Mouse (Mus musculus) stomach, embryonic 16.5 days (tissue): ENCODE measurements around the gene Fgf11. TPM values are rescaled to one million over a fixed set of nuclear protein-coding genes. Genes with fewer than 3 reads are reported as not detected.

Experiments
- ATAC-seq: fragments of 200-750 bp; cut with Nextera tagmentation; 2 replicates; pipeline ENCODE4 v1.8.0; 2017; ENCODE audit warnings: moderate number of reproducible peaks, moderate TSS enrichment; ENCODE audit not compliant: insufficient read depth, low FRiP score
- H3K27ac ChIP-seq: fragments of 300-500 bp; sonication (generic); 2 replicates; pipeline ENCODE4 v1.5.1; 2014; ENCODE audit warnings: low read length
- H3K27me3 ChIP-seq: fragments of 300-500 bp; sonication (generic); 2 replicates; pipeline ENCODE4 v1.6.1; 2014; ENCODE audit warnings: low read length, control low read depth, mixed read lengths; ENCODE audit not compliant: control insufficient read depth, insufficient read depth
- H3K36me3 ChIP-seq: fragments of 300-500 bp; sonication (generic); 2 replicates; pipeline ENCODE4 v1.6.1; 2014; ENCODE audit warnings: low read length; ENCODE audit not compliant: control insufficient read depth, insufficient read depth
- H3K4me1 ChIP-seq: fragments of 300-500 bp; sonication (generic); 2 replicates; pipeline ENCODE4 v1.6.1; 2014; ENCODE audit warnings: low read length, control low read depth, mixed read lengths; ENCODE audit not compliant: control insufficient read depth, insufficient read depth
- H3K4me2 ChIP-seq: fragments of 300-500 bp; sonication (generic); 2 replicates; pipeline ENCODE4 v1.6.1; 2014; ENCODE audit warnings: low read depth, low read length, mixed read lengths
- H3K4me3 ChIP-seq: fragments of 300-500 bp; sonication (generic); replicated peaks from 2 replicates; pipeline ENCODE4 v1.5.1; 2014; ENCODE audit warnings: mild to moderate bottlenecking, low read length
- H3K9ac ChIP-seq: fragments of 300-500 bp; sonication (generic); 2 replicates; pipeline ENCODE4 v1.6.1; 2014; ENCODE audit warnings: low read length
- H3K9me3 ChIP-seq: fragments of 300-500 bp; sonication (generic); replicated peaks from 2 replicates; pipeline ENCODE4 v1.6.1; 2016; ENCODE audit warnings: low read length, control low read depth; ENCODE audit not compliant: control insufficient read depth
- WGBS: fragments of 180-500 bp; shearing (Covaris S2); extraction: QIAGEN DNeasy Blood & Tissue Kit; methylation state at CpG from one replicate; pipeline ENCODE4 v1.1.7; 2014; 5-methylcytosine and 5-hydroxymethylcytosine counted together
- polyA plus RNA-seq: library from polyadenylated mRNA; unstranded; fragments of >200 nt; fragmentation: Nextera tagmentation; extraction: Ambion mirVana; gene quantifications from 2 replicates; pipeline ENCODE4 v1.2.1, GENCODE M21; 2015

The Fgf11 gene
- polyA plus RNA-seq, 1 experiment from 2014 or later = 2.5 TPM

DNA sequence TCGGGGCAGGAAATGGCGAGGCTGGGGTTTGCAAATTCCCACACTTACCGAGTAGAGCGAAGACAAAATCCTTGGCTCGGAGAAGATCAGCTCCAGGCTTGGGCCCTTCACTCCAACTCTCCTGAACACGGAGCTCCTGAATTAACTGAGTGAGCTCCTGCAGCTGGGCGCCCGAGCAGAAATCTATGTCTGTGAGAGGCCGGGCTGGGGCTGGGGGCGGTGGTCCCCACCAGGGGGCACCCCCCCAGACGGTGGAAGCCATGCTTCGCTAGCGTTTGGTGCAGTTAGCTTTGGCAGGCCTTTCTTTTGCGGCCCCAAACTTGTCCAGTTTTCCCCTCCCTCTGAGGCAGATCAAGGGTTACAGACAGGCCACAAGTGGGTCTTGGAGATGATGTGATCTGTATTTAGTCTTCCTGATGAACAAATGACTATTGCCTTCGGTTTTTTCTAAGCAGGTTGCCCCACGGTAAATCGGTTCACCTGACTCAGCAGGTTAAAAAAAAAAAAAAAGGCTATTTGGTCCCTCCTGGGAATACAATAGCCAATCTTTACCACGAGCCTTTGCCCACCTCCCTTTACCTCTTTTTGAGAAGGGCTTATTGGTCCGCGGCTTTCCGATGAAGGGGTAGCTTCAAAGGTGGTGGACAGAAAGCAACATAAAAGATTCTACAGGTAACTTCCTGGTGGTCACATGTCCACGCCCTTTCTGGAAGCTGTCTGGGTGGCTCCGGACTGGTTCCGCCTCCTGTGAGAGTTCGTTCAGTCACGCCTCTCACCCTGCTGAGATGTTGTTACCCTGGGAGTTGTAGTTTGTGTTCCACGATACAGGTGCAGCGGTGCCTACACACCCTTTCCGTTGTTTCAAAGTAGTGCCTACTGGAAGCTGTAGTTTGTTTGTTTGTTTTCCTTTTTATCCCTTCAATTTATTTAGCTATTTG lies 3.6 kb upstream of the Fgf11 start, which contains the start of gene Tmem102:
TSS of gene Tmem102 (minus strand) at position 653 of the 938 bp plus-strand sequence.
- peak within 1 kb of the TSS; percentile 83 for H3K9ac ChIP-seq
- H3K27ac ChIP-seq = peak within 1 kb of the TSS; percentile 69
- H3K4me1 ChIP-seq = peaks cover 46% of the 10 kb centered on the region
- H3K4me3 ChIP-seq = peak within 1 kb of the TSS; percentile 72
- peak; percentile 41 for ATAC-seq
- H3K36me3 ChIP-seq = no peaks in the 10 kb centered on the region
- H3K27me3 ChIP-seq = peaks cover 12% of the 10 kb centered on the region
- peak within 1 kb of the TSS; percentile 99 for H3K4me2 ChIP-seq
- WGBS = 10% methylated on average over 29 of the region's 29 CpGs
- no peaks in the 10 kb centered on the region for H3K9me3 ChIP-seq

DNA sequence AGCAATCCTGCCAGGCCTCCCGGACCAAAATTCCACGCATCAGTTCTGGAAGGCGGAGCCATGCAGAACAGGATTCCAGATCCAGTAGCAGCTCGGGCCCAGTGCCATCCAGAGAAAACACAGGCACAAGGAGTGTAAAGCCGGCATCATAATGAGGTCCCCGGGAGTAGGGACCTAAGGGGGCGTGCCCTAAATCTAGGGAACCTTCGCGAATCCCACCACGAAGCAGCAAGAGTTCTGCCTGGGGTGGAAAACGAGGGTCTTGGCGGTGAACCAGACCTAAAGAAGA lies 2.9 kb upstream of the Fgf11 start:
- H3K4me2 ChIP-seq = peak overlapping the region; percentile 99
- peak overlapping the region; percentile 69 for H3K27ac ChIP-seq
- WGBS = 12% methylated on average over 12 of the region's 12 CpGs
- H3K4me1 ChIP-seq = peaks cover 52% of the 10 kb centered on the region
- no peaks in the 10 kb centered on the region for H3K36me3 ChIP-seq
- H3K9me3 ChIP-seq = no peaks in the 10 kb centered on the region
- peak overlapping the region; percentile 72 for H3K4me3 ChIP-seq
- H3K9ac ChIP-seq = peak overlapping the region; percentile 83
- peaks cover 12% of the 10 kb centered on the region for H3K27me3 ChIP-seq
- ATAC-seq = no peak

DNA sequence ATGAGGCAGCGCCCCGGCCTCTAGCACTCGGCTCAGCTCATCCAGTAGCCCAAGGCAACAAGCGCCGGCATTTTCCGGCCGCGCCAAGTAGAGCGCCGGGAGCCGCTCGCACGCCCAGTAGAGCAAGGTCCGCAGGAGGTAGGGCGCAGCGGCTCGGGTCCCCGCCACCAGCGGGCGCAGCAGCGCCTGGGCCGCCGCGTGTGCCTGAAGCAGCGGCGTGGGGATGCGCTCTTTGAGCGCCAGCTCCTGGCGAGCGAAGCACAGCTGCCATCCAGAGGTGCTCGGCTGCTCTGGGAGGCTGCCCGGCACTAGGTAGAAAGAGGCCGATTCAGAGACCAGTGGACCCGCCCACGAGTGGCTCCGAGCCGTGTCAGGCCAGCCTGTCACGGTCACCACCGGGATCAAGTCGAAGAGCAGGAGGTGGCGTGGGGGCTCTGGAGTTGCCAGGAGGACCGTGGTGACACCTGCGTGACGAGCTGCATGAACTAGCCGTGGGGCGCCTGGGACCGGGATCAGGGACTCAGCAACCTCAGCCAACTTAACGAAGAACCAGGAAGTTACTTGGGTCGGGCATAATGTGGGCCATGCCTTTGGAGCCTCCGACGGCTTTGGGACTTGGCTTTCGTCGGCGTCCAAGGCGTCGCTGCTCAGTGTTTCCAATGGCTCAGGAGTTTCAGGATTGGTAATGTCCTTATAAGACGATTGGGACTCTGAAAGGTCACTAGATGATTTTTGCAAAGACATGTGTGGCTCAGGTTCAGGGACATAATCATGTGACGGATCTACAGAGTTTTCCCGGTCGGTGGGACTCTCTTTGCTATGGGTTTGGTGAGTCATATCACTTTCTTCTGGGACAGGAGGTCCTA lies 2.4 kb upstream of the Fgf11 start:
- H3K36me3 ChIP-seq = no peaks in the 10 kb centered on the region
- 2% methylated on average over 60 of the region's 60 CpGs for WGBS
- peak overlapping the region; percentile 69 for H3K27ac ChIP-seq
- no peaks in the 10 kb centered on the region for H3K9me3 ChIP-seq
- H3K4me1 ChIP-seq = peaks cover 58% of the 10 kb centered on the region
- H3K27me3 ChIP-seq = peaks cover 12% of the 10 kb centered on the region
- peak overlapping the region; percentile 72 for H3K4me3 ChIP-seq
- H3K4me2 ChIP-seq = peak overlapping the region; percentile 99
- H3K9ac ChIP-seq = peak overlapping the region; percentile 83
- peak; percentile 69 for ATAC-seq

DNA sequence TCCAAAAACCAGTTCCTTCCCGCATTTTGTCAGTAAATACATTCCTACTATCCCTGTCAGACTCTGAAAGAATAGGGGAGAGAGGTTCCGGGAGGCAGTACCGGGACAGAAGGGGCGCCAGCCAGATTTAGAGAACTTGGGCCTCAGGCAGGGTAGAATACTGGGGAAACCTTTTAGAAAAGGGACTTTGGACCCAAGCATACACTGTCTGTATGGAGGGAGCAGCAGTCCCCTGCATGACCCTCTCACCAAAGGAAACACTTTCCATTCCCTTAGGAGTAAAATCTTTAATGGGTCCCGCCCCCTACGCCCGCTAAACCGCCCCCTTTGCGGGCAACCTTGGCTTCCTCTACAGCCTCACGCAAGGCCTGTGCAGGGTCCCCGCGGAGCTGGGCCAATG lies 1.7 kb upstream of the Fgf11 start:
- peak overlapping the region; percentile 99 for H3K4me2 ChIP-seq
- H3K27me3 ChIP-seq = peaks cover 12% of the 10 kb centered on the region
- H3K36me3 ChIP-seq = no peaks in the 10 kb centered on the region
- no peak; the same call in 1 of the 2 replicates for ATAC-seq
- H3K4me3 ChIP-seq = peak overlapping the region; percentile 72
- 3% methylated on average over 12 of the region's 12 CpGs for WGBS
- H3K4me1 ChIP-seq = peaks cover 58% of the 10 kb centered on the region
- H3K9me3 ChIP-seq = no peaks in the 10 kb centered on the region
- H3K27ac ChIP-seq = peak overlapping the region; percentile 69; the same call in 1 of the 2 replicates
- H3K9ac ChIP-seq = peak overlapping the region; percentile 83

DNA sequence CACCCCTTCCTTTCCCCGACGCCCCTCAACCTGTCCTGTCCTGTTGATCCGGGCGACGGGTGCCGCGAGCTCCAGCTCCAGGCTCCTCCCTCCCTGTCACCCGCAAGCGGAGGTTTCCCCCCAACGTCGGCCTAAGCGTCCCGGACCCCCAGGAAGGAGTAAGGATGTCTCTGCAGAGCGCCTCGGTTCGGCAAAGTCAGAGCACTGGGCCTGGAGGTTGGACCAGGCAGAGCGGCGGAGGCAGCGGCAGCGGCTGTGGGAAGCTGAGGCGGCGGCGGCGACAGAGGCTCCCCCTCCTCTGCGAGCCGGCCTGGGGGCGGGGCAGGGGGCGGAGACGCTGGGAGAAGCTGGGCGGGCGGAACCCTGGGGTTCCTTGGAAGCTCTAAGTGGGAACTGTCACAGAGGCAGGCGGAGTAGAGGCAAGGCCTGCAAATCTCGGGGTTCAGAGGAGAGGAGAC lies 1.0 kb upstream of the Fgf11 start:
- H3K9me3 ChIP-seq = no peaks in the 10 kb centered on the region

DNA sequence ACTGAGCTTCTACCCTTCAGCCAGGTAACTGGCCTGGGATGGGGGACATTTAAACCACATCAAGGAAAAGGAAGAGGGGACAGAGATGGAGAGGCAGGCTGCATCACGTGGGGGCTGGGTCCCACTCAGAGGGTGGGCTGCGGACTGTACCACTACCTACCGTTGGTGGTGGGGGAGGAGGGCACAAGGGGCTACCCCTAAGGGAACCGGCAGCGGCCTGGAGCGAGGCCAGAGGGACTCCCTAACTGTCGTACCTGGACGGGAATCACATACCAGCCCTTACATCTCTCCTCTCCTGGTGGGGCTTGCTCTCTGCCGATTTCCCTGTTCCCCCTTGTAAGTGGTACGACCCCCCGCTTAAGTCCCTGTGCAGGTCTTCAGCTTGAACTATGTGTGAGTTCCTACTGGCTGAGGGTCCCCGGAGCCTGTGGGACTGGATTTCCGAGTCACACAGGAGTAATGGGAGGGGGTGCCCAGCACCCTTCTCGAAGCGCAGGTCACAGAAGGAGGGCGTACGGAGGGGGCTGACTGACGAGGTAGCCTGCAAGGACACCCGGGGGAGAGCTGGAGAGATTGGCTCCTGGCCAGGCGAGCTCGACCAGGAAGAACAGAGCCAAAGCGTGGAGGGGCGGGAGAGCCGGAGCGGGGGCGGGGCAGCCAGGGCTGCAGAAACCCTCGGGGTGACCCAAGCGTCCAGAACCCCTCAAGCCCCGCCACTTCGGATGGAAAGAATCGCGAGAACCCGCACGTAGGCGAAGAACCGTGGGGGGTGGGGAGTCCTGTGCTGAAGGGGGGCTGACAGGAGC lies 1.1 kb downstream of the Fgf11 start:
- peak overlapping the region; percentile 47; the same call in 1 of the 2 replicates for H3K27ac ChIP-seq
- WGBS = under 1% methylated on average over 35 of the region's 36 CpGs
- H3K9me3 ChIP-seq = no peaks in the 10 kb centered on the region
- peak overlapping the region; percentile 99 for H3K4me2 ChIP-seq
- peak; percentile 22; the same call in 1 of the 2 replicates for ATAC-seq
- peaks cover 58% of the 10 kb centered on the region for H3K4me1 ChIP-seq
- H3K4me3 ChIP-seq = peak overlapping the region; percentile 72
- H3K36me3 ChIP-seq = no peaks in the 10 kb centered on the region
- H3K9ac ChIP-seq = peak overlapping the region; percentile 83
- peaks cover 12% of the 10 kb centered on the region for H3K27me3 ChIP-seq

More for the DNA sequence above, 1.0 kb upstream of the Fgf11 start:
- ATAC-seq = peak; percentile 43; the same call in 1 of the 2 replicates
- peaks cover 12% of the 10 kb centered on the region for H3K27me3 ChIP-seq
- H3K4me3 ChIP-seq = peak overlapping the region; percentile 72
- H3K4me2 ChIP-seq = peak overlapping the region; percentile 99
- peak overlapping the region; percentile 83 for H3K9ac ChIP-seq
- WGBS = under 1% methylated on average over 32 of the region's 33 CpGs
- H3K36me3 ChIP-seq = no peaks in the 10 kb centered on the region
- peaks cover 58% of the 10 kb centered on the region for H3K4me1 ChIP-seq
- peak overlapping the region; percentile 38; the same call in 1 of the 2 replicates for H3K27ac ChIP-seq

DNA sequence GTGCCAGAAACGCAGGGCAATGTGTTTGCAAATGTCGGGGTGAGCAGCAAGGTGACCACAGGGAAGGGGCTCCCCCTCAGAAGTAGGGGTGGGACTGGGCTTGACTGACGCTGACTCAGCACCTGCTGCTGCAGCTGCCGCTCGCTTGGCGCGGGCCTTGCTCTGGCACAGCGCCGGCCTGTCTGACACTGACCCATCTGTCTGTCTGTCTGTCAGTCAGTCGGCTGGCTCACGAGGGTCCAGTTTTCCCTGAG lies 1.6 kb downstream of the Fgf11 start:
- 2% methylated on average over 11 of the region's 11 CpGs for whole genome bisulfite sequencing
- Histone ChIP-seq H3K9me3 (no peaks in the 10 kb centered on the region), H3K36me3 (no peaks in the 10 kb centered on the region), H3K27me3 (peaks cover 12% of the 10 kb centered on the region), H3K4me3 (peak overlapping the region; percentile 72), H3K9ac (peak overlapping the region; percentile 83), H3K27ac (peak overlapping the region; percentile 47; the same call in 1 of the 2 replicates), H3K4me1 (peaks cover 58% of the 10 kb centered on the region), H3K4me2 (peak overlapping the region; percentile 99)
- no peak for ATAC-seq

DNA sequence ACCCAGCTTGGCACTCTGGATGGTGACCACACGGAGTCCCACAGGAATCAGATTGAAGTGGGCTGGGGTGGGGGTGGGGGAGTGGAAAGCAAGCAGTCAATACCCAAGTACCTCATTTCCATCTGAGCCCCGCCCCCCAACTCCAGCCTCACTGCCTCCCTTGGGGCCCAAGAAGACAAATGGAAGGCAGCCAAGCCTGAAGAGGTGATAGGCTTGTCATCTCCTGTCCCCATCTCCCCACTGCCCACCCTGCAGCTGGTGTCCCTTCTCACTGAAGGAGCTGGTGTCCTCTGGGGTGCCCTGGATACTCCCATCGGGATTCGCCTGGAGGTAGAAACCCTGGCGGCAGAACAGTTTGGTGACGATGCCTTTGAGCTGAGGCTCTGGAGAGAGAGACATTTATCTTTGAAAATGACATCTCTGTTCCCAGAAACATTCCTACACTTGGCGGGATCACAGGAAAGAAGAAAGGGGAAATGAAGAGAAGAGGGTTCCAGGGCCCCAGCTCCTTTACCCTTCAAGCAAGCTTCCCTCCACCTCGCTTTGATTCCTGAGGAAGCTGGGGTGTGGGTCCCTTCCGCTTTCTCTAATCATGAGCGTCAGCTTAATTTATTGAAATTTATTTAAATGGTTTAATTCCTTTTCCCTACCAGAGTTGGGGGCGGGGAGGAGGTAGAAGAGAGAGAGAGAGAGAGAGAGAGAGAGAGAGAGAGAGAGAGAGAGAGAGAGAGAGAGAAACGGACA lies 2.1 kb downstream of the Fgf11 start:
- Histone ChIP-seq H3K4me1 (peaks cover 53% of the 10 kb centered on the region), H3K9ac (peak overlapping the region; percentile 35; the same call in 1 of the 2 replicates), H3K4me3 (no peak overlapping the region; the same call in 1 of the 2 replicates), H3K36me3 (no peaks in the 10 kb centered on the region), H3K9me3 (no peaks in the 10 kb centered on the region), H3K4me2 (peak overlapping the region; percentile 99), H3K27ac (0 out of 2 replicates have a peak overlapping the region, but pooled peaks have one; percentile 14), H3K27me3 (peaks cover 10% of the 10 kb centered on the region)
- ATAC-seq = no peak
- WGBS = 23% methylated on average over 12 of the region's 12 CpGs
